Mouse (Mus musculus) inflammation-experienced regulatory T-cells, adult 6 months (primary cell): ENCODE measurements around the gene Ier3. TPM values are rescaled to one million over a fixed set of nuclear protein-coding genes. Genes with fewer than 3 reads are reported as not detected.
A peak's percentile ranks its signal among the peaks of the same experiment; 100 is the strongest.

ENCODE experiments used
- ATAC-seq: one replicate; pipeline ENCODE4 v1.8.0; 2017
- polyA plus RNA-seq, 3 experiments: library from polyadenylated mRNA; unstranded; fragments of 100-300 nt; shearing (Covaris generic); gene quantifications; one replicate each; pipeline ENCODE4 v1.2.1; 2017

The Ier3 gene
- polyA plus RNA-seq, 3 experiments from 2014 or later = 0.54 to 11.8 (median 1.3) TPM

DNA sequence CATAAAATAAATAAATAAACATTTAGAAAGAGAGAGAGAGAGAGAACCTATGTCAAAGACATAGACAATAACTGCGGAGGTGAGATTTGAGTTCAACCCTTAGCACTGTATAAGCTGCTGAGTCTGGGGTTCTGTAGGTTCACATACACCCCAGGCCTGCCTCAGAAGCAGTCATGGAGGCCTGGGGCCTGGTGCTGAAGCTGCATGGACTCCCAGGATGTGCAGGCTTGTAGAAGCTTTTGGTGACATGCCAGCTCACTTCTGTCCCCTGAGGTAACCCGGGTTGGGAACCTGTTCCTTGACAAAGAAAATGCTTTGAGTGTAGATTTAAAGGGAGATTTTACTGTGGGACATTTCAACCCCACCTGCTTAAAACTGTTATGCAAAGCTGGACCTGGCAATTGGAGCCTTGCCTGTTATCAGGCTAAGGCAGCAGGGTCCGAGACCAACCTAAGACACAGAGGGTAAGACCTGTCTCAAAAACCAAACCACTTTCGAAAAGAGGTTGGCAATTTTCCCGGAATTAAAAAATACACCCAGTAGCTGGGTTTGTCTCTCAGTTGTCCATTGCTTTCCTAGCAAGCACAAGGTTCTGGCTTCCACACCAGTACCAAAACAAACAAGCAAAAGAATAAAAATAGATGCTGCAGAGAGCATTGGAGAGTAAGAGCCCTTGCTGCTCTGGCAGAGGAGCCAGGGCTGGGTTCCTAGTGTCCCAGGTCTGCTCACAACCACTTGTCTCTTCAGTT is 10.4 kb upstream of the Ier3 start:
- no peak for ATAC-seq

GRCm38 (mm10) chr17:35812307-35812706 is 9.2 kb upstream of the Ier3 start:
- ATAC-seq = no peak

- no peak for ATAC-seq
These were observed 8.7 kb upstream of the Ier3 start for GRCm38 (mm10) chr17:35812736-35813135.

DNA sequence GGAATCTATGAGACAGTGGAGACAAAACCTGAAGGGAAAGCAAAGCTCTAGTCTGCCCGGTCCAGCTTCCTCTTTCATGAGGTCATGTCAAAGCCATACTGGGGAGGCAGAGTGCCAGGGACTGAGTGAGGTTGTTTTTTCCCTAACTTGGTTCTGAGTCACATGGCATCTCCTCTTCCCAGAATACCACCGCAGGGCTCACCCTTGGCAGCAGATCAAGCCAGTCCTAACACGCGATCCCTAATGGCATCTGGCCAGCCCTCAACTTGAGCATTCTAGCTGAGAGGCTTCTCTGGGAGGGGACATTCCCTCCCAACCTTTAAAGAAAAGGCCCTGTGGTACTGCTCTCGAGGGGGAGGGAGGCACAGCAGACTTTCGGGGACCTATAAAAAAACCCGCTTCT is 8.2 kb upstream of the Ier3 start:
- no peak for ATAC-seq

DNA sequence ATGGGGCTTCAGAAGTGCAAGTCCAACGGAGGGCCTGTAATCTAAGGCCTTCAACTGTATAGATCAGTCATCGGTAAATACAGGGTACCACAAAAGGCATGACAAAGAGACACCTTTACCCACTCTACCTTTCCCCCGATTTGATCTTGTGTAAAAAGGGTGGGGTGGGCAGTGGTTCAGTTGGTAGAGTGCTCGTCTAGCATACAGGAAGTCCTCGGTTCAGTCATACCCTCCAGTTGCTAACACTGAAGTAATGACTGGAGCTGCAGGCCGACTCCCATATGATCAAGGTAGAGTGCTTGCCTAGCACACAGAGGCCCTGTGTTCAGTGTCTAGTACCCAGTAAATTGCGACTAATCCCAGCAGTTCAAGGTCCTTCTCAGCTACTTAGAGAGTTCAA is 7.8 kb upstream of the Ier3 start:
- peak; percentile 41 for ATAC-seq

GRCm38 (mm10) chr17:35814678-35815077 is 6.8 kb upstream of the Ier3 start:
- ATAC-seq = no peak

GRCm38 (mm10) chr17:35815836-35816235 is 5.6 kb upstream of the Ier3 start:
- ATAC-seq = no peak

DNA sequence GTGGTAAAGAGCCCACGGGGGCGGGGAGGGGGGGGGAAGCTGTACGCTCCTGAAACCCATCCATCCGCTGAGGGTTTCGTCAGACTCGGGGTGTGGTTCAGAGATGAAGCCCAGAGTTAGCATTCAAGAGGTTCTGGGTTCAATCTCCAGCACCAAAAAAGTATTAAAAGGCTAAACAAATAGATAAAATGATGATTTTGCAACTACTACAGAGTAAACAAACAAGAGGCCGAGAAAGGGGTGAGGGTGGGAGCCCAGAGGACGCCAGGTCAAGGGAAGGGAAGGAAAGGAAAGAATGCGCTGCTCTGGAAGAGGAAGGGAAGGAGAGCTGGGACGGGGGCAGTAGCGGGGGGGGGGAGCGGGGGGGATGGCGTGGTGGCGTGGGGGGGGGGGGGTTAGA is 4.8 kb upstream of the Ier3 start:
- ATAC-seq = no peak

DNA sequence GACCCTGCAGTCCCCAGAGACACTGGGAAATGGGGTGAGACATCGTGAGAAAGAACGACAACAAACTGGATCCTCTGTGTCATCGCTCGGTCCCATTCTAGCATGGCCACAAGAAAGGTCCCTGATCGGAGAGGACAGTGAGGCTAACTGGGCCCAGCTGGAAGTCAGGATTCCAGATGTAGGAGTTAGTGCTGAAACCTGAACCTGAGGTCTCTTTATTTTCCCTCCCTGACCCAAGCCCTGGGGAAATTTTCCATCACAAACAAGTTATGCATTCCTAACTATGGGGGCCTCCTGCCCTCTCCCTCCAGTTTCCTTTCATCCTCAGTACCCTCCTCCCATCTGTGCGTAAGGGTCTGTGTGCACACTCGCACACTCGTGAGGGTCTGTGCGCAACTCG is 4.3 kb upstream of the Ier3 start:
- no peak for ATAC-seq

DNA sequence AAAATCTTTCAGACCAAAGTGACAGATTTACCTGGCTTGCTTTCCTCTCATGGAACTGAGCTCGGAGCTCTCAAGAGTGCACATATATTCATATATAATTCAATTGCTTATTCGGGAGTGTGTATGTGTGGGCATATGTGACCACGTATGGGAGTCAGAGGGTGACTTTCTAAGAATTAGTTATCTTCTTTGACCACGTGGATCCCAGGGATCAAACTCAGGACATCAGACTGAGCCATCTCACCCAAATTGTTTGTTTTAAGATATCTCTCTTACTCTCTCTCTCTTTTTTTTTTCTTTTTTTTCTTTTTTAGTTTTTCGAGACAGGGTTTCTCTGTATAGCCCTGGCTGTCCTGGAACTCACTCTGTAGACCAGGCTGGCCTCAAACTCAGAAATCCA is 1.4 kb upstream of the Ier3 start:
- ATAC-seq = no peak

DNA sequence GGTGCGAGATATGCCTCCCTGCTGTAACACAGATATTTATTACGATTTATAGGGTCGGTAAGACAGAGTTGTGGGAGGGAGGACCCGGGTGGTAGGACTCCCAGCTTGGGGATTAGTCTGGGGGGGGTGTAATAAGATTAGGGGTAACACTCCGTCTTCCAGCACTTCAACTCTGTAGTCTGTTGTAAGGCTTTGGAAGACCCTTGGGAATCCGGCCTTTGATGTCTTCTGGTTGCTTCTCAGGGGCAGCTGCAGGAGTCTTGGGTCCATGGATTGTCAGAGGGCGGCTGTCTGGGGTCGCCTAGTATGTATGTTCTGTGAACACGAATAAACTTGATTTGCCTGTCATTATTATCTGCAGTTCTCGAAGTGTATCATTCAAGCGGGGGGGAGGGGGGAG is 1.1 kb downstream of the Ier3 start:
- no peak for ATAC-seq

GRCm38 (mm10) chr17:35822964-35823937 is 1.8 kb downstream of the Ier3 start, which contains the start of gene Flot1:
Gene Flot1, plus strand, starts transcription at chr17:35823230.
- ATAC-seq = peak; percentile 81

GRCm38 (mm10) chr17:35824402-35824801 is 2.9 kb downstream of the Ier3 start:
- ATAC-seq = no peak

DNA sequence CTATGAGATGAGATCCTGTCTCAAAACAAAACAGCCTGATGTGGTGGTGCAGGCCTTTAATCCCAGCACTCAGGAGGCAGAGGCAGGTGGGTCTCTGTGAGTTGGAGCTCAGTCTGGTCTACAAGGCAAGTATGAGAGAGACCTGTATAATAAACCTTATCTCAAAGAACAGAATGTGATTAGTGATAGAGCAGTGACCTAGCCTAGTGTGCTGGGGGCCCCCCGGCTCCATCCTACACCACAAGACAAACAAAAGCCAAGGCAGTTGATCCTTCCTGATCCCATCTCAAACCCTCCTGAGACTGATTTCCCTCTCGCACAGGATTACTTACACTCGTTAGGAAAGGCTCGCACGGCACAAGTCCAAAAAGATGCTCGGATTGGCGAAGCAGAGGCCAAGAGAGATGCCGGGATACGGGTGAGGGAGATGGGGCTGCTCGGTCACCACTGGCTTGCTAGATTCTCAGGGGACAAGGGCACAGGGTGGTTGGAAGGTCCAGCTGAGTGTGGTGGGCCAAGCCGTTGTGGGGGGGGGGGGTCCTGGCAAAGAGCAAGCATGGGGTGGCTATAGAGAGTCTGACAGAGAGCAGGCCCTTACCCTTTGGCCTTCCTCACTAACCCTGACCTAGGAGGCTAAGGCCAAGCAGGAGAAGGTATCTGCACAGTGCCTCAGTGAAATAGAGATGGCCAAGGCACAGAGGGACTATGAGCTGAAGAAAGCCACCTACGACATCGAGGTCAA is 3.8 kb downstream of the Ier3 start:
- ATAC-seq = no peak

DNA sequence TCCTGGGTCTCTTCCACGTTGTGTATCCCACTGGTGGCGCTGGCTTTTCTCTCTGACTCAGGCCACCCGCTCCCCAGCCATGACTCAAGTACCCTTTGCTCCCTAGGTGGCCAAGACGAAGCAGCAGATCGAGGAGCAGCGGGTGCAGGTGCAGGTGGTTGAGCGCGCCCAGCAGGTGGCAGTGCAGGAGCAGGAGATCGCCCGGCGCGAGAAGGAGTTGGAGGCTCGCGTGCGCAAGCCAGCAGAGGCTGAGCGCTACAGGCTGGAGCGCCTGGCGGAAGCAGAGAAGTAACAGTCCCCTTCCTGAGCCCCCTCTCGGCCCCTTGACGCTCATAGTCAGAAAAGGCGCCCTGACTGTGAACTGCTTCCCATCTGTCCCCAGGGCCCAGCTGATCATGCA is 8.3 kb downstream of the Ier3 start:
- ATAC-seq = peak; percentile 92

GRCm38 (mm10) chr17:35832400-35833238 is 11.1 kb downstream of the Ier3 start:
- no peak for ATAC-seq

DNA sequence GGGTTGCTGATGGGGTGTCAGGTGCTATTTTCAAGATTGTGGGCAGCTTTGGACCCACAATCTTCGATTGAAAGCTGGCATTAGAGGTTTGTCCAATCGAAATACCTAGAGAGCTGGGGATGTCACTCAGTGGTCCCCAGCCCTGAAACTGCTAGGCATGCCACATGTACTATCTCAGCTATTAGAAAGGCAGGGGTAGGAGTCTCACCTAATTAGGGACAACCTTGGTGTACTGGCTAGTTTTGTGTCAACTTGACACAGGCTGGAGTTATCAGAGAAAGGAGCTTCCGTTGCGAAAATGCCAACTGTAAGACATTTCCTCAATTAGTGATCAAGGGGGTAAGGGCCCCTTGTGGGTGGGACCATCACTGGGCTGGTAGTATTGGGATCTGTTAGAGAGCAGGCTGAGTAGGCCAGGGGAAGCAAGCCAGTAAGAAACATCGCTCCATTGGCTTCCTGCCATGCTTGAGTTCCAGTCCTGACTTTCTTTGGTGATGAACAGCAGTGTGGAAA is 11.8 kb downstream of the Ier3 start:
- no peak for ATAC-seq

DNA sequence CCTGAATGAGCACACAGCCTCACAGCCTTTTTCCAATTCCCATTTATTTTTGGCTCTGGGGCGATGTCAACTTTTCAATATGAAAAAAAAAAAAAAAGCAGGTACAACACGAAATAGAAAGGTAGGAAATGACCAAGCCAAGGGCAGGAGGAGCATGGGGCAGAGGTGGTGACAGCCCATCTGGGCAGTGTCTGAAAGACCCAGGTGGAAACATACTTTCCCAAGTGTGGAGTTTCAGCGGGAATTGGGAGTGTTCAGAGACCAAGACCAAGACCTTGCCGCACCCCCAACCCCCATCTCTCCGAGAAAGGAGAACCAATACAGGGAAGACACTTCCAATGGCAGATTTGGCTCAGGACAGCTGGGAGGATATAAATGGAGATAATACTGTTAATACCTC is 12.4 kb downstream of the Ier3 start:
- no peak for ATAC-seq

DNA sequence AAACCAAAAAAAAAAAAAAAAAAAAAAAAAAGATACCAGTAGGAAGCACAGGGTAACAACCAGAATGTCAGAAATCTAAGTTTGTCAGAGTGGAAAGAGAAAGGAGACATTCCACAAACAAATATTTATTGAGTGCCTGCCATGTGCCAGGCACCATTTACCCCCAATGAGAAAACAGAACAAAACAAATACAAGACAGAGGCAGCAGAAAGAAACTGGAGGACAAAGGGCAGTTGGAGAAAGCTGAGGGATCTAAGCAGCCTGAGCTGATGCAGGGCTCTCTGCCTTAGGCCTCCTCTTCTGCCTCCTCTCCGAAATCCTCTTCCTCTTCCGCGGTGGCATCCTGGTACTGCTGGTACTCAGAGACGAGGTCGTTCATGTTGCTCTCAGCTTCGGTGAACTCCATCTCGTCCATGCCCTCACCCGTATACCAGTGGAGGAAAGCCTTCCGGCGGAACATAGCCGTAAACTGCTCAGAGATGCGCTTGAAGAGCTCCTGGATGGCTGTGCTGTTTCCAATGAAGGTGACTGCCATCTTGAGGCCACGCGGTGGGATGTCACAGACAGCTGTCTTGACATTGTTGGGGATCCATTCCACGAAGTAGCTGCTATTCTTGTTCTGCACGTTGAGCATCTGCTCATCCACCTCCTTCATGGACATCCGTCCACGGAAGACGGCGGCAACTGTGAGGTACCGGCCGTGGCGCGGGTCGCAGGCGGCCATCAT is 13.4 kb downstream of the Ier3 start:
- no peak for ATAC-seq

- ATAC-seq = no peak
These were observed 14.1 kb downstream of the Ier3 start for GRCm38 (mm10) chr17:35835424-35836140.
